Mouse (Mus musculus) thymus, adult 2 months (tissue): Measurements from ENCODE around the gene Mgll.

ENCODE experiments used
- CTCF ChIP-seq: fragments of 200-500 bp; IDR thresholded peaks from 2 replicates; pipeline ENCODE4 v1.5.1; 2012; ENCODE audit warnings: mild to moderate bottlenecking, control low read depth, low read length, moderate library complexity, borderline replicate concordance; ENCODE audit not compliant: control insufficient read depth, poor library complexity, insufficient read depth; ENCODE audit errors: extremely low read depth
- POLR2A ChIP-seq: fragments of 200-500 bp; IDR thresholded peaks from 2 replicates; pipeline ENCODE4 v1.6.1; 2012; ENCODE audit warnings: mild to moderate bottlenecking, low read length, control low read depth, moderate library complexity; ENCODE audit not compliant: control insufficient read depth, poor library complexity, insufficient read depth; ENCODE audit errors: extremely low read depth

DNA sequence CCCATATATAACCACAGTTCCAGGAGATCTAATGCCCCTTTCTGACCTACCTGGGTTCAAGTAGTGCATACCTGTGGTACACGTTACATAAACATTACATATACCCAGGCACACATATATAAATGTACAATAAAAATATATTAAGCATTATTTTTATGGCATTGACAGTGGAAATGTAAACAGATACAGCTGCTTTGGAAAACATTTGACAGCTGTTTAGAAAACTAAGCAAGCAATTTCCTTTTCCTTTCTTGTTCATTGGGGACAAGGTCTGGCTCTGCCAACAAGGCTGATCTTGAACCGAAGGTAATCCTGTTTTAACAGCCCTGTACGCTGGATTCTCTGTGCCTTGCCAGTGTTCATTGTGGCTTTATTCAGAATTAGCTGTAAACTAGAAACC lies 3.2 kb upstream of the Mgll start:
- no peak for TF ChIP-seq CTCF
- TF ChIP-seq POLR2A, result no peak
